Mouse (Mus musculus): Measurements from ENCODE around the gene Uhrf1bp1.
"Not testable (repeated sequence)": the region's sequence is repeated elsewhere in the genome, so short reads cannot be mapped to it uniquely, and the experiment has no call there.

Uhrf1bp1 gene

GRCm38 (mm10) chr17:27856265-27856797 is at the start of gene Uhrf1bp1:
Uhrf1bp1 (plus strand) TSS chr17:27856441.
- DNase-seq (ENCODE audit: low spot score), result peak; percentile 71

GRCm38 (mm10) chr17:27807542-27808078 is 48.6 kb upstream of the Uhrf1bp1 start:
- no peak for DNase-seq (ENCODE audit: low spot score)

- no peak for DNase-seq (ENCODE audit: low spot score)
Measured at GRCm38 (mm10) chr17:27810569-27811331, 45.5 kb upstream of the Uhrf1bp1 start.

- no peak for DNase-seq (ENCODE audit: low spot score)
Measured at GRCm38 (mm10) chr17:27811980-27812379, 44.3 kb upstream of the Uhrf1bp1 start.

- peak; percentile 73 for DNase-seq (ENCODE audit: low spot score)
Measured at GRCm38 (mm10) chr17:27814606-27815005, 41.6 kb upstream of the Uhrf1bp1 start.

GRCm38 (mm10) chr17:27819011-27819410 is 37.2 kb upstream of the Uhrf1bp1 start:
- no peak for DNase-seq (ENCODE audit: low spot score)

DNA sequence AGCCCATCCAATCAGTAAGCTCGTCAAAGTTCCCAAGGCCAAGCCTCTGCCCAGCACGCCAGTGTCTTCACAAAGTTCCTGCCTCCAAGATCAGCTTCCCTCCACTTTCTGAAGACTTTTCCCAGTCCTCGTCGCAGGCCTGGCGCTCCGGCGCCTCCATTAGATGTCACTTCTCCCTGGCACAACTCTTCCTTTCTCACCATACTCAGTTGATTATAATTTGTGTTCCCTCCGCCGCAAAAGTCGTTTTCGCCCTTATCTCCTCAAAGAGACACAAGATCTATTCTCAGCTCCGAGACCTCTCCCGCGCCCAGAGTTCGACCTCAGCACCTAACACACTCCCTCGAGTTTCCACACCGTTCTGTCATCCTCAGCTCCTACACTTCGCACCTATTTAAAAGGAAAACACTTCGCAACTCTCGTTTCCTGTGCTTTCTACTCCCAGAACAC is 36.7 kb upstream of the Uhrf1bp1 start:
- DNase-seq (ENCODE audit: low spot score), result no peak

GRCm38 (mm10) chr17:27819971-27820567 is 36.2 kb upstream of the Uhrf1bp1 start:
- DNase-seq (ENCODE audit: low spot score), result no peak

- DNase-seq (ENCODE audit: low spot score), result peak; percentile 98
Measured at GRCm38 (mm10) chr17:27820568-27821406, 35.5 kb upstream of the Uhrf1bp1 start, which contains the start of gene D17Wsu92e. D17Wsu92e (minus strand) TSS chr17:27820648.

GRCm38 (mm10) chr17:27821407-27822338 is 34.6 kb upstream of the Uhrf1bp1 start:
- DNase-seq (ENCODE audit: low spot score), result peak; percentile 46

- no peak for DNase-seq (ENCODE audit: low spot score)
Measured at GRCm38 (mm10) chr17:27823142-27823905, 32.9 kb upstream of the Uhrf1bp1 start.

DNA sequence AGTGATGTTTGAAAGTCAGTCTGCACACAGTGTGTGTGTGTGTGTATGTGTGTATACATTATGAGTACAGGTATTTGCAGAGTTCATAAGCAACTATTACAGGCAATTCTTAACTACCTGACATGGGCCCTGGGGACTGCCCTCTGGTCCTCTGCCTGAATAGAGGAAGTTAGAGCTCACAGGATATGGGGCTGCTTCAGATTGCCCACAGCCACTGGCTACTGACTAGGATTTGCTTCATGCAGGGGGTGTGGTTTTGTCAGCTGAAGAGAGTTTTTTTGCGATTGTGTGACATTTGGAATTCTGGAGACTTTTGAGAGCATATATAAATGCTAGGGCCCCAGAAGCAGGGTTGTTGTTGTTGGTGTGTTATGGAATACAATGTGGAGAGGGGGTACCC is 31.3 kb upstream of the Uhrf1bp1 start:
- no peak for DNase-seq (ENCODE audit: low spot score)

DNA sequence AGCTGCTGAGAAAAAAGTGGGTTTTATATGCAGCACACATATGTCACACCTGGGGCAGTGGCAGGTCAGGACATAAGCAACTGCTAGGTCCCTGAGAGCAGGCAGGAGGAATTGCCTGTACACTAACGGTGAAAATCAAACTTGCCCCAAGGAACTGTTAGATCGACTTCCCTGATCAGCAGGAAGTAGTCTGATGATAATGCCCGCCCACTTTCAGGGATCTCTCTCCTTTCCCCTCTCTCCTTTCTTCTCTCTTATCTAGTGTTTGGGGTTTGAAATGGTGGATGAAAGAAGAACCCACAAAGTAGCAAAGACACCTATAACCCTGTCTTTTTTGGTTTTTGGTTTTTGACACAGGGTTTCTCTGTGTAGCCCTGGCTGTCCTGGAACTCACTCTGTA is 30.7 kb upstream of the Uhrf1bp1 start:
- DNase-seq (ENCODE audit: low spot score), result peak; percentile 14

GRCm38 (mm10) chr17:27825984-27826905 is 30.0 kb upstream of the Uhrf1bp1 start:
- peak; percentile 91 for DNase-seq (ENCODE audit: low spot score)

DNA sequence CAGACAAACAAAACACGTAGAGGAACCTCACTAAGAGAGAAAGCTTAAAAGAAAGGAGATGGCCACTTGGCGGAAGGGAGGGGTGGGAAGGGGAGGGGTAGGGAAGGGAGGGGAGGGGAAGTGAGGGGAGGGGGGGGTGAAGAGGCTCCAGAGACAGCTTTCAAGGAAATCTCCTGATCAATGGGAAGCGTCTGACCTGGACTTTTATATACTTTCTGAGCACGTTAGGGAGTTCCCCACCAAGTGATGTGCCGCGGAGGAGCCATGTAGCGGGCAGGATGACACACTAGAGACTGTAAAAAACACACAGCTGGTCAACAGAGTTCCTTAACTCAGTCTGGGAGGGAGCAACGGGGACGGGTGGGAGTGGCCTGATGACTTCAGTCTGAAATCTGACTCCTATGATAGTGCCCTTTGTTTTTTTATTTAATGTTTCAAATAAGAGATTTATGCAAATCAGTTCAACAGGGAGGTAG is 29.3 kb upstream of the Uhrf1bp1 start:
- peak; percentile 66 for DNase-seq (ENCODE audit: low spot score)

DNA sequence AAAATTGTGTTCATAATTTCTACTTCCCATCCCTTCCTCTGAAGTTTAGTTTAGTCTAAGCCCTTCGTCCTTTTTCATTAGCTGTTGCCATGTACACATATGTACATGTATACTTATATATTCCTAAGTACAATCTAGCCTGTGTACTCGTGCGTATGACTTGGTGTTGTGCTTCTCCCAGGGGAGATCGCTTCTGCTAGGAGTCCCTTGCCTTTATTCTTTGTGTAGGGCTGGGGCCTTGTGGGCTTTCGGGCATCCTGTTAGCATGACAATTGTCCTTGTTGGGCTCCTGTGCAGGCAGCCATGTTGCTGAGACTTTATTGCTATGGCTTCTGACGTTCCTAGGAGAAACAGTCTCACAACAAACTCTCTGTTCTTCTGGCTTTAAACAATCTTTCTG is 28.7 kb upstream of the Uhrf1bp1 start:
- no peak for DNase-seq (ENCODE audit: low spot score)

GRCm38 (mm10) chr17:27830411-27830810 is 25.8 kb upstream of the Uhrf1bp1 start:
- peak; percentile 17 for DNase-seq (ENCODE audit: low spot score)

DNA sequence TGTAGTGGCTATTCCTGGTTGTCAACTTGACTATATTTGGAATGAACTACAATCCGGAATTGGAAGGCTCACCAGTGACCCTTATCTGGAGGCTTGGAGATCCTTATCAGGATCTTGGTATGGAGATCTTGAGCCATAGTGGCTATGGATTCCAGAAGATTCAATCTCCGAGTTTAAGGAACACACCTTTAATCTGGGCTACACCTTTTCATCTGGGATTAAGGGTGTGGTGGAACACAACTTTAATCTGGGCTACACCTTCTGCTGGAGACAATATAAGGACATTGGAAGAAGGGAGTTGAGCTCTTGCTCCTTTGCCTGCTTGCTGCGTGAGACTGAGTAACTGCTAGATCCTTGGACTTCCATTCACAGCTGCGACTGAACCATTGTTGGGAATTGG is 18.4 kb upstream of the Uhrf1bp1 start, which contains the start of gene Snrpc:
Gene Snrpc, plus strand, starts transcription at position 301 of the 400 bp plus-strand sequence.
- DNase-seq (ENCODE audit: low spot score), result not testable (repeated sequence)

Measured in T-cell, adult 2 months (primary cell).